Mouse (Mus musculus) embryo, embryonic 11 days (tissue): Measurements from ENCODE around the gene Krit1.
"Not testable (repeated sequence)": the region's sequence is repeated elsewhere in the genome, so short reads cannot be mapped to it uniquely, and the experiment has no call there.

ENCODE experiments used
- DNase-seq: peaks from one replicate; pipeline ENCODE4 v3.0.0-alpha.2; 2015

The Krit1 gene

GRCm38 (mm10) chr5:3802433-3803291 lies at the start of gene Krit1, which contains the start of gene Ankib1:
TSS of gene Krit1 (plus strand) at chr5:3803184.
TSS of gene Ankib1 (minus strand) at chr5:3802925.
- peak; percentile 93 for DNase-seq

GRCm38 (mm10) chr5:3771512-3771911 lies 31.5 kb upstream of the Krit1 start:
- DNase-seq: no peak

- no peak for DNase-seq
These were observed 31.0 kb upstream of the Krit1 start for GRCm38 (mm10) chr5:3772017-3772416.

GRCm38 (mm10) chr5:3782670-3783069 lies 20.3 kb upstream of the Krit1 start:
- DNase-seq: no peak

GRCm38 (mm10) chr5:3783947-3784681 lies 18.9 kb upstream of the Krit1 start:
- DNase-seq: no peak

GRCm38 (mm10) chr5:3784751-3785496 lies 18.1 kb upstream of the Krit1 start:
- no peak for DNase-seq

GRCm38 (mm10) chr5:3787548-3787947 lies 15.4 kb upstream of the Krit1 start:
- DNase-seq: no peak

- DNase-seq: no peak
These were observed 11.9 kb upstream of the Krit1 start for GRCm38 (mm10) chr5:3791048-3791447.

- not testable (repeated sequence) for DNase-seq
These were observed 5.9 kb upstream of the Krit1 start for GRCm38 (mm10) chr5:3797101-3797500.

GRCm38 (mm10) chr5:3798656-3799055 lies 4.3 kb upstream of the Krit1 start:
- DNase-seq: not testable (repeated sequence)

GRCm38 (mm10) chr5:3800041-3800440 lies 2.9 kb upstream of the Krit1 start:
- no peak for DNase-seq

GRCm38 (mm10) chr5:3800881-3801280 lies 2.1 kb upstream of the Krit1 start:
- DNase-seq: no peak

GRCm38 (mm10) chr5:3801672-3802432 lies 1.1 kb upstream of the Krit1 start:
- DNase-seq: no peak

- DNase-seq: no peak
These were observed 545 bp downstream of the Krit1 start for GRCm38 (mm10) chr5:3803292-3804165.

- DNase-seq: no peak
These were observed 5.5 kb downstream of the Krit1 start for GRCm38 (mm10) chr5:3808472-3808871.

GRCm38 (mm10) chr5:3834107-3834506 lies 31.1 kb downstream of the Krit1 start:
- DNase-seq: no peak

- peak; percentile 47 for DNase-seq
These were observed 42.0 kb downstream of the Krit1 start, which contains the start of gene Lrrd1 for GRCm38 (mm10) chr5:3845026-3845425. TSS of gene Lrrd1 (plus strand) at chr5:3845173.

GRCm38 (mm10) chr5:3870161-3870560 lies 67.2 kb downstream of the Krit1 start:
- DNase-seq: no peak

GRCm38 (mm10) chr5:3872348-3872747 lies 69.4 kb downstream of the Krit1 start:
- DNase-seq: no peak

GRCm38 (mm10) chr5:3873485-3873884 lies 70.5 kb downstream of the Krit1 start:
- no peak for DNase-seq

- DNase-seq: not testable (repeated sequence)
These were observed 83.9 kb downstream of the Krit1 start for GRCm38 (mm10) chr5:3886862-3887261.
